Mouse (Mus musculus) intestine, embryonic 14.5 days (tissue): Measurements from ENCODE around the gene Zfr2. TPM values are rescaled to one million over a fixed set of nuclear protein-coding genes. Genes with fewer than 3 reads are reported as not detected.

Source experiments
- ATAC-seq: fragments of 200-750 bp; cut with Nextera tagmentation; replicated peaks from 2 replicates; pipeline ENCODE4 v1.8.0; 2017; ENCODE audit warnings: low read depth, moderate number of reproducible peaks, moderate TSS enrichment, moderate library complexity; ENCODE audit not compliant: low FRiP score, low TSS enrichment
- DNase-seq: peaks from one replicate; pipeline ENCODE4 v3.0.0-alpha.2; 2018; ENCODE audit warnings: low spot score
- H3K27ac ChIP-seq: fragments of 300-500 bp; sonication (generic); 2 replicates; pipeline ENCODE4 v1.5.1; 2014; ENCODE audit warnings: low read depth, mild to moderate bottlenecking, control low read depth
- H3K27me3 ChIP-seq: fragments of 300-500 bp; sonication (generic); replicated peaks from 2 replicates; pipeline ENCODE4 v1.6.1; 2014; ENCODE audit warnings: low read length, control low read depth; ENCODE audit not compliant: control insufficient read depth, insufficient read depth
- H3K36me3 ChIP-seq: fragments of 300-500 bp; sonication (generic); 2 replicates; pipeline ENCODE4 v1.6.1; 2014; ENCODE audit warnings: low read length, control low read depth; ENCODE audit not compliant: control insufficient read depth, insufficient read depth
- H3K4me1 ChIP-seq: fragments of 300-500 bp; sonication (generic); replicated peaks from 2 replicates; pipeline ENCODE4 v1.6.1; 2014; ENCODE audit warnings: low read length, control low read depth, mixed read lengths; ENCODE audit not compliant: control insufficient read depth, insufficient read depth
- H3K4me2 ChIP-seq: fragments of 300-500 bp; sonication (generic); 2 replicates; pipeline ENCODE4 v1.6.1; 2014; ENCODE audit warnings: low read length
- H3K4me3 ChIP-seq: fragments of 300-500 bp; sonication (generic); 2 replicates; pipeline ENCODE4 v1.5.1; 2014; ENCODE audit warnings: low read depth, low read length, control low read depth, mixed read lengths
- H3K9ac ChIP-seq: fragments of 300-500 bp; sonication (generic); 2 replicates; pipeline ENCODE4 v1.6.1; 2014; ENCODE audit warnings: mild to moderate bottlenecking, low read length
- H3K9me3 ChIP-seq: fragments of 300-500 bp; sonication (generic); 2 replicates; pipeline ENCODE4 v1.6.1; 2016; ENCODE audit warnings: low read length, control low read depth; ENCODE audit not compliant: control insufficient read depth
- WGBS: fragments of 180-500 bp; shearing (Covaris S2); extraction: QIAGEN DNeasy Blood & Tissue Kit; methylation state at CpG from one replicate; pipeline ENCODE4 v1.1.7; 2014; 5-methylcytosine and 5-hydroxymethylcytosine counted together
- polyA plus RNA-seq: library from polyadenylated mRNA; unstranded; fragments of >200 nt; fragmentation: Nextera tagmentation; extraction: Ambion mirVana; gene quantifications from 2 replicates; pipeline ENCODE4 v1.2.1, GENCODE M21; 2014

Gene Zfr2
- polyA plus RNA-seq, 1 experiment from 2014 or later, result 8.1 TPM

GRCm38 (mm10) chr10:81192270-81192967, 40.5 kb upstream of the Zfr2 start:
- Histone ChIP-seq H3K27ac (peak overlapping the region; percentile 83), H3K4me1 (peaks cover 13% of the 10 kb centered on the region), H3K4me2 (peak overlapping the region; percentile 98), H3K27me3 (peaks cover 28% of the 10 kb centered on the region), H3K36me3 (peaks cover 24% of the 10 kb centered on the region), H3K4me3 (peak overlapping the region; percentile 56), H3K9ac (peak overlapping the region; percentile 66), H3K9me3 (no peaks in the 10 kb centered on the region)
- DNase-seq (peak; percentile 84), ATAC-seq (peak; percentile 85)
- WGBS, result 1% methylated on average over 64 of the region's 93 CpGs

GRCm38 (mm10) chr10:81192968-81193501, 39.9 kb upstream of the Zfr2 start:
- Histone ChIP-seq H3K36me3 (peaks cover 19% of the 10 kb centered on the region), H3K27ac (peak overlapping the region; percentile 83), H3K9ac (peak overlapping the region; percentile 66), H3K9me3 (no peaks in the 10 kb centered on the region), H3K4me1 (peaks cover 13% of the 10 kb centered on the region), H3K4me2 (peak overlapping the region; percentile 98), H3K4me3 (peak overlapping the region; percentile 56), H3K27me3 (peaks cover 28% of the 10 kb centered on the region)
- WGBS, result 4% methylated on average over 19 of the region's 19 CpGs
- ATAC-seq (peak; percentile 14), DNase-seq (no peak)

- H3K9me3 ChIP-seq, result no peaks in the 10 kb centered on the region
- peaks cover 14% of the 10 kb centered on the region for H3K36me3 ChIP-seq
- peak overlapping the region; percentile 29; the same call in 1 of the 2 replicates for H3K9ac ChIP-seq
- ATAC-seq, result no peak
- peak overlapping the region; percentile 25 for H3K27ac ChIP-seq
- WGBS, result 13% methylated on average over 37 of the region's 37 CpGs
- H3K4me2 ChIP-seq, result peak overlapping the region; percentile 23
- H3K4me3 ChIP-seq, result no peak overlapping the region
- H3K4me1 ChIP-seq, result peaks cover 13% of the 10 kb centered on the region
- DNase-seq, result no peak
- H3K27me3 ChIP-seq, result peaks cover 28% of the 10 kb centered on the region
Observed at GRCm38 (mm10) chr10:81193991-81194774, 38.8 kb upstream of the Zfr2 start.

- Histone ChIP-seq H3K4me1 (peaks cover 13% of the 10 kb centered on the region), H3K36me3 (peaks cover 8% of the 10 kb centered on the region), H3K9ac (peak overlapping the region; percentile 29; the same call in 1 of the 2 replicates), H3K4me3 (peak overlapping the region; percentile 8; the same call in 1 of the 2 replicates), H3K27me3 (peaks cover 28% of the 10 kb centered on the region), H3K4me2 (peak overlapping the region; percentile 23), H3K27ac (peak overlapping the region; percentile 25; the same call in 1 of the 2 replicates), H3K9me3 (no peaks in the 10 kb centered on the region)
- ATAC-seq, result no peak
- 71% methylated on average over 4 of the region's 4 CpGs for WGBS
- DNase-seq, result no peak
Observed at GRCm38 (mm10) chr10:81195300-81195699, 37.7 kb upstream of the Zfr2 start.

- no peak overlapping the region for H3K9ac ChIP-seq
- WGBS, result 64% methylated on average over 11 of the region's 11 CpGs
- no peak for ATAC-seq
- peaks cover 13% of the 10 kb centered on the region for H3K4me1 ChIP-seq
- peaks cover 28% of the 10 kb centered on the region for H3K27me3 ChIP-seq
- H3K4me2 ChIP-seq, result no peak overlapping the region
- H3K27ac ChIP-seq, result no peak overlapping the region
- H3K36me3 ChIP-seq, result no peaks in the 10 kb centered on the region
- H3K4me3 ChIP-seq, result no peak overlapping the region
- no peak for DNase-seq
- H3K9me3 ChIP-seq, result no peaks in the 10 kb centered on the region
Observed at GRCm38 (mm10) chr10:81196470-81197065, 36.4 kb upstream of the Zfr2 start.

- peaks cover 28% of the 10 kb centered on the region for H3K27me3 ChIP-seq
- peaks cover 6% of the 10 kb centered on the region for H3K4me1 ChIP-seq
- no peaks in the 10 kb centered on the region for H3K9me3 ChIP-seq
- no peaks in the 10 kb centered on the region for H3K36me3 ChIP-seq
- H3K4me3 ChIP-seq, result no peak overlapping the region
- ATAC-seq (no peak), DNase-seq (no peak)
- no peak overlapping the region for H3K27ac ChIP-seq
- 43% methylated on average over 6 of the region's 6 CpGs for WGBS
- H3K4me2 ChIP-seq, result no peak overlapping the region
- H3K9ac ChIP-seq, result no peak overlapping the region
Observed at GRCm38 (mm10) chr10:81197305-81197704, 35.6 kb upstream of the Zfr2 start.

- Histone ChIP-seq H3K36me3 (no peaks in the 10 kb centered on the region), H3K4me1 (peaks cover 1% of the 10 kb centered on the region), H3K4me3 (no peak overlapping the region), H3K27ac (no peak overlapping the region), H3K4me2 (no peak overlapping the region), H3K27me3 (peaks cover 28% of the 10 kb centered on the region), H3K9me3 (no peaks in the 10 kb centered on the region), H3K9ac (no peak overlapping the region)
- 3% methylated on average over 9 of the region's 9 CpGs for WGBS
- ATAC-seq (no peak), DNase-seq (peak; percentile 90)
Observed at GRCm38 (mm10) chr10:81198230-81198629, 34.7 kb upstream of the Zfr2 start.

- WGBS, result 87% methylated on average over 6 of the region's 6 CpGs
- H3K27ac ChIP-seq, result no peak overlapping the region
- no peak for ATAC-seq
- H3K36me3 ChIP-seq, result no peaks in the 10 kb centered on the region
- H3K9me3 ChIP-seq, result no peaks in the 10 kb centered on the region
- H3K4me3 ChIP-seq, result no peak overlapping the region
- no peak overlapping the region for H3K9ac ChIP-seq
- H3K4me2 ChIP-seq, result no peak overlapping the region
- no peaks in the 10 kb centered on the region for H3K4me1 ChIP-seq
- peaks cover 25% of the 10 kb centered on the region for H3K27me3 ChIP-seq
- DNase-seq, result no peak
Observed at GRCm38 (mm10) chr10:81198990-81199389, 34.0 kb upstream of the Zfr2 start.
